Mouse (Mus musculus): ENCODE results near the gene Impdh2. TPM values are rescaled to one million over a fixed set of nuclear protein-coding genes. Genes with fewer than 3 reads are reported as not detected.

Impdh2 gene
- polyA plus RNA-seq, 1 experiment from 2014 or later: 81.6 TPM

DNA sequence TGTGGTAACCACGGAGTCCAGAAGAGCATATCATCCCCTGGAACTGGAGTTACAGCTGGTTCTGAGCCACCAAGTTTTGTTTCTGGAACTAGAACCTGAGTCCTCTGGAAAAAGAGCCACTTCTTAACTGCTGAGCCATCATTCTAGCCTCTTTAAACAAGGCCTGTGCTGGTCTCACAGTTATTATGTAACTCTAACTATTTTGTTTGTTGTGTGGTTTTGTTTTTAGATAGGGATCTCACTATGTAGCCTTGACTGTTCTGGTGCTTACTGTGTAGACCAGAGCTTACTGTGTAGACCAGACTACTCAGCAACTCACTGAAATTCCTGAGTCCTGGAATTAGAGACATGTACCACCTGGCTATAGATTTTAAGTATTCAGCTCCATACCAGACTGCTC is 13.2 kb upstream of the Impdh2 start:
- peaks cover 82% of the 10 kb centered on the region for H3K36me3 ChIP-seq
- WGBS: 88% methylated on average over 1 of the region's 1 CpGs
- no peak for ATAC-seq (replicated peaks; ENCODE audit: insufficient number of reproducible peaks, insufficient read depth, low FRiP score, low read depth)

DNA sequence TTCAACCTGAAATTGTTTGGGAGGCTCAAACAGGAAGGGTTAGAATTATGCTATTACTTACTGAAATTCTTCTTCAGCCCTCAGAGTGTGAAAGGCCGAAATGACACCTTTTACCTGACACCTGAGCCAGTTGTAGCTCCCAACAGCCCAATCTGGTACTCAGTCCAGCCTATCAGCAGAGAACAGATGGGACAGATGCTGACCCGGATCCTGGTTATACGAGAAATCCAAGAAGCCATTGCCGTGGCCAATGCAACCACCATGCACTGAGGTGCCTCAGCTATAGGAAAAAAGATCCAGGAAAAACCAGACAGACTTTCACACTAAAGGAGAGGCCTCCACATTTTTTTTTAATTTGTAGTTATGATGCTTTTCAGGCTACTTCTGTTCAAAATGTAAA is 917 bp upstream of the Impdh2 start:
- Histone ChIP-seq H3K36me3 (peaks cover 72% of the 10 kb centered on the region), H3K27me3 (no peaks in the 10 kb centered on the region), H3K27ac (no peak overlapping the region), H3K9ac (no peak overlapping the region), H3K4me1 (replicated peaks) (peaks cover 16% of the 10 kb centered on the region), H3K4me2 (no peak overlapping the region), H3K9me3 (replicated peaks) (no peaks in the 10 kb centered on the region), H3K4me3 (no peak overlapping the region)
- WGBS: 86% methylated on average over 4 of the region's 4 CpGs
- no peak for ATAC-seq (replicated peaks; ENCODE audit: insufficient number of reproducible peaks, insufficient read depth, low FRiP score, low read depth)

More for the DNA sequence above, 13.2 kb upstream of the Impdh2 start:
- H3K4me2 ChIP-seq: no peak overlapping the region
- no peaks in the 10 kb centered on the region for H3K27me3 ChIP-seq
- no peaks in the 10 kb centered on the region for H3K9me3 ChIP-seq (replicated peaks)
- no peak overlapping the region for H3K4me3 ChIP-seq
- H3K27ac ChIP-seq: no peak overlapping the region
- H3K4me1 ChIP-seq (replicated peaks): no peaks in the 10 kb centered on the region
- no peak overlapping the region for H3K9ac ChIP-seq

DNA sequence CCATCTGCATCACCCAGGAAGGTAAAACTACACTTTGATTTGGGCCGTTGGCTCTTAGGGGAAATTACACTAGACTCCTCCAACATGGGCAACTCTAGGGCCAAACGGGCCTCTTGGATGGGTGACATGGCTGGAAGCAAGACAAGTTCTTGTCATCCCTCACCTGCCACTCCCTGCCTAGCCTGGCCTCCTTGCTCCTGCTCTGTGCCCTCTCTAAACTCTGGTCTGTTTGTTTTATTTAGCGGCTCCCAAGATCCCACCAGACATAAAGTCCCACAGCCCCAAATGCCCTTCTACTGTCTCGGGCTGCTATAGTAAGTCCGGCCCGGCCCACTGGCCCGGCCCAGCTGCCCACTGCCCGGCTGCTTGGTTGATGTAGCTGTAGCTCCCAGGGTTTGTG is 3.6 kb downstream of the Impdh2 start:
- Histone ChIP-seq H3K9me3 (replicated peaks) (no peaks in the 10 kb centered on the region), H3K4me2 (no peak overlapping the region), H3K36me3 (peaks cover 49% of the 10 kb centered on the region), H3K4me3 (no peak overlapping the region), H3K27me3 (no peaks in the 10 kb centered on the region), H3K27ac (no peak overlapping the region), H3K4me1 (replicated peaks) (peaks cover 35% of the 10 kb centered on the region), H3K9ac (no peak overlapping the region)
- no peak for ATAC-seq (replicated peaks; ENCODE audit: insufficient number of reproducible peaks, insufficient read depth, low FRiP score, low read depth)
- WGBS: 87% methylated on average over 8 of the region's 8 CpGs

DNA sequence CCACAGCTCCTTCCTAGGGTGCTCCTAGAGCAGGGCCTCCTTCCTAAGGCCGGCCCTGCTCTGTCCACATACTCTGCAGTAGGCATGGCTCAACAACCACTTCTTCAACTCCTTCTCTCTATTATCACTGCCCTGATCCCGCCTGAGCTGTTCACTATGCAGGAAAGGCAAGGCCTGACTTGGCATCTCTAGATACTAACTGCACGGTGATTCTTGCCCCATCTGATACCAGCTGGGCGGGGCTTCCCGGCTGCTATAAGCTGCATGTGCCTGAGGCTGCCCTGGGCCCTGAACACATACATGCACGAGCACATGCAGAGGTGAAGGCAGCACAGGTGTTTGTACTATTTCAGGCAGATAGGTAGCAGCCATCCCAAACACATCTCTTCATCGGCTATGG is 4.0 kb downstream of the Impdh2 start:
- H3K27me3 ChIP-seq: no peaks in the 10 kb centered on the region
- H3K4me2 ChIP-seq: no peak overlapping the region
- no peak overlapping the region for H3K4me3 ChIP-seq
- no peak overlapping the region for H3K27ac ChIP-seq
- WGBS: 75% methylated on average over 7 of the region's 7 CpGs
- H3K36me3 ChIP-seq: peaks cover 44% of the 10 kb centered on the region
- no peak overlapping the region for H3K9ac ChIP-seq
- peaks cover 40% of the 10 kb centered on the region for H3K4me1 ChIP-seq (replicated peaks)
- no peaks in the 10 kb centered on the region for H3K9me3 ChIP-seq (replicated peaks)
- ATAC-seq (replicated peaks; ENCODE audit: insufficient number of reproducible peaks, insufficient read depth, low FRiP score, low read depth): no peak

DNA sequence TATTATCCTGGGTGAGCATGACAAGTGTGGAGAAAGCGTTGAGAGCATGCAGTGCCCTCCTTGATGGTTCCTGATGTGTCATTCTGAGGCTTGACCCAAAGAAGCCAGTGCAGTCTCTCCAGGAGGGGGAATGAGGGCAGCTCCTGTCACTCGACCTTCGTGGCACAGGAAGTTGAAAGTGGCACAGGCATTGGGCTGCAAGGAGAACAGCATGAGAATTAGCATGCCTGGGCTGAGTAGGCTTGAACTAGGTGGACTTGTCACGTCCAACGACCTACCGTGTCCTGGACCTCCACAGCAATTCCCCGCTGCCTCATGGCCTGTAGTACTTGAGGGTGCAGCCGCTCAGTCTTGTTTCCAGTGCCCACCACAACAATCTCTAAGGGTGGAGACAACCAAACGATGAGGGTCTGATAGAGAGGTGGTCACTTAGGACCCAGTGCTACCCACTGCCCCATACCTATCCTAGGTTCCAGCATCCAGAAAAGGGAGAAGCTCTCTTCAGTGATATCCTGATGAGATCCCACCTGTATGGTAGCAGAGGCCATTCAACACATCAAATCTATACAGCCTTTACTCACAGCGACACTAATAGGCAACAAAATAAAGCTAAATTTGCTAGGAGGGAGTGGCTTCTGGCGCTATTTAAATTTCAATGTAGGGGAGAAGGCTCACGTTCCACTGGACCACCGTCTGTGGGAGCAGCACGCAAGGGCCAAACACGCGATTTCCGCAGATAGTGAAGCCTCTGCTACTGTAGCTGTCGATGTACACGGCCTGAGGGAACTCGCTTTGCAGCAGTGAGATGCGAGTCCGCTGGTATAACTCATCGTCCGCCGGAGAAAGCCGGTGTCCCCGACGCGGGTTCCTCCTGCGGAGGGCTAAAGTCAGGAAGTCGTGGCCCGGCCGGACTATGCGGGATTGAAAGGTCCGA is 6.1 kb downstream of the Impdh2 start:
- H3K4me3 ChIP-seq: peak overlapping the region; percentile 85
- H3K27me3 ChIP-seq: no peaks in the 10 kb centered on the region
- WGBS: 11% methylated on average over 35 of the region's 35 CpGs
- H3K9ac ChIP-seq: peak overlapping the region; percentile 86
- H3K4me2 ChIP-seq: peak overlapping the region; percentile 99
- H3K4me1 ChIP-seq (replicated peaks): peaks cover 47% of the 10 kb centered on the region
- H3K9me3 ChIP-seq (replicated peaks): no peaks in the 10 kb centered on the region
- peaks cover 43% of the 10 kb centered on the region for H3K36me3 ChIP-seq
- peak overlapping the region; percentile 98 for H3K27ac ChIP-seq
- ATAC-seq (replicated peaks; ENCODE audit: insufficient number of reproducible peaks, insufficient read depth, low FRiP score, low read depth): no peak

DNA sequence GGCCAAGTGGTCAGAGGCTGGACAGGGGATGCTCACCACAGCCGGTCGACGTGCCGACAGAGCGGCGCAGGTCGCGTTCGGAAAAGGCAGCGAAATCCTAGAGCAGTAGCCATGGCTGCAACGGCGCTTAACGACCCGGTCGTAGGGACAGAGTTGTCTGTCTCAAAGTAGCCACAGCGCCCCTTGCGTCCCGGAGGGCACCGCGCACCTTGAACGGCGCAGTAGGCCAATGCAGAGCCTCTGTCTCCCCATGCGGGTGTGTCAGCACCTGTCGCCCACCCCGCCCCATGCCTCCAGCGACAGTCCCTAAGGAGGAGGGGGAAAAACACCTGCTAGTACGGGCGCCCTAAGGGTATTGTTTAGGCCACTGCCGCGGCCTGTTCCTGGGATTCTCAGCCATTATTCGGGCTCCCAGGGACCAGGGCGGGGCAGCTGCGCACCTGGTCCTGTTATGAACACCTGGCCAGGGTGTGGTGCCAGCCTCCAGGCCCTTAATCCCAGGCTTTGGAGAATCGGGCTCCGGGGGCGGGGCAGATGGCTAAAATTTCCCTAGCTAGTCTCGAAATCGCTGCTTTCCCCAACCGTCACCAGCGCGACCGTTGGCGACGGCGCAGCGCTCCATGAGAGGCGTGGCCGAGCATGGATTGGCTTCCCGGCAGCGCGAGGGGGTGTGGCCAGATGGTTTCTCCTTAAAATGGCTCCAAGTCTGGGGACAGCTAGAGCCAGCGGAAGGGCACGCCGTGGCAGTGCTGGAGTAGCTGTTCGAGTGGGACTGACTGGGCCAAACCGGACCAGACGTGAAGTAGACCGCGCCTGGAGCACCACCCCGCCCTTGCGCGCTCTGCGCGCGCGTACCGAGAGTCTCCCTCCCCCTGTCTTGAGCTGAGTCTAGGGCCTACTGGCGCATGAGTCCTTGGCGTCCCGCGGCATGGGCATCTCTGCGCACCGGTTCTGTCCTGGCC is 7.0 kb downstream of the Impdh2 start, which contains the start of gene Ndufaf3:
Gene Ndufaf3 (minus strand): TSS at position 620 of the 962 bp plus-strand sequence.
- Histone ChIP-seq H3K27ac (peak within 1 kb of the TSS; percentile 98), H3K4me2 (peak within 1 kb of the TSS; percentile 99), H3K4me1 (replicated peaks) (peaks cover 39% of the 10 kb centered on the region), H3K27me3 (no peaks in the 10 kb centered on the region), H3K36me3 (peaks cover 47% of the 10 kb centered on the region), H3K9me3 (replicated peaks) (no peaks in the 10 kb centered on the region), H3K4me3 (peak within 1 kb of the TSS; percentile 85), H3K9ac (peak within 1 kb of the TSS; percentile 86)
- peak; percentile 84 for ATAC-seq (replicated peaks; ENCODE audit: insufficient number of reproducible peaks, insufficient read depth, low FRiP score, low read depth)
- under 1% methylated on average over 73 of the region's 73 CpGs for WGBS

DNA sequence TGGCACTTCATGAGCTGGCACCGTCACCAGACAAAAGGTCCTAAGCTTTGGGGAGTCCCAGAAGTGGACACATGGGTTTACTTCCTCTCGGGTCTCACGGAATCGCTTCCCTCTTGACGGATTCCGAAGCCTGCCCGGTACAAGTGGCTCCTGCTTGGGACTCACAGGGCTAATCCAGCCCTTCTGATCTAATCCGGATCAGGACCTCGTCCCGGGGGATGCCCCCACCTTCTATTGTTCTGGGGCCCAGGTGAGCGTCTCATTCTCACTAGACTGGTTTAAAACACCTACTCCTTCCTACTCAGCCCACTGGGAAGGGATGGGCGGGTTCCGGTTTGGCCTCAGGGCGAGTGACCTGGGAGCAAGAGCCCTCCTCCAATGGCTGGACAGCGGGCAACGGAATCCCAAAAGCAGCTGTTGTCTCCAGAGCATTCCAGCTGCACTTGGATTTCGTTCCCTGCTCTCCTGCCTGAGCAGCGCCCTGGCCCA is 7.9 kb downstream of the Impdh2 start:
- H3K27me3 ChIP-seq: no peaks in the 10 kb centered on the region
- H3K4me3 ChIP-seq: peak overlapping the region; percentile 85
- peak overlapping the region; percentile 98 for H3K27ac ChIP-seq
- no peak for ATAC-seq (replicated peaks; ENCODE audit: insufficient number of reproducible peaks, insufficient read depth, low FRiP score, low read depth)
- peak overlapping the region; percentile 86 for H3K9ac ChIP-seq
- 11% methylated on average over 18 of the region's 18 CpGs for WGBS
- H3K4me1 ChIP-seq (replicated peaks): peaks cover 39% of the 10 kb centered on the region
- no peaks in the 10 kb centered on the region for H3K9me3 ChIP-seq (replicated peaks)
- H3K4me2 ChIP-seq: peak overlapping the region; percentile 99
- peaks cover 50% of the 10 kb centered on the region for H3K36me3 ChIP-seq

DNA sequence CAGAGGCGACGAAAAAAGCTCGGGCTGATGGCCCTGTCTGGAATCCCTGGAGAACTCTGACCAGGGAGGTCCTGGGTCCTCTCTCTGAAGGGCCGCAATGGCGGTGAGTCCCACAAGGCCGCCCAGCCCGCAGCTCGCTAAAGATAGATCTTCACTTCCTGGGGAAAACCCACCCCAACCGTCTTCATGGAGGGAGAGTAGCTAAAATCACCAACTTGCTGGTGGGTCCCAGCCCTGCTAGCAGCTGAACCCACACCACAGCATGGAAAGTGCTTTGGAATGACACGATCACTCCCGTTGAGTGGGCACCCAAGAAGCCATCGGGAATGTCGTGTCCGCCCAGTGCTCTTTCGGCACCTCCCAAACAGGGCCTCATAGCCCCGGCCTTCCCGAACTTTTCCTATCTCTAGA is 8.4 kb downstream of the Impdh2 start:
- no peak for ATAC-seq (replicated peaks; ENCODE audit: insufficient number of reproducible peaks, insufficient read depth, low FRiP score, low read depth)
- peak overlapping the region; percentile 98 for H3K27ac ChIP-seq
- WGBS: 66% methylated on average over 17 of the region's 17 CpGs
- peaks cover 52% of the 10 kb centered on the region for H3K36me3 ChIP-seq
- peak overlapping the region; percentile 85 for H3K4me3 ChIP-seq
- peaks cover 41% of the 10 kb centered on the region for H3K4me1 ChIP-seq (replicated peaks)
- H3K9me3 ChIP-seq (replicated peaks): no peaks in the 10 kb centered on the region
- peak overlapping the region; percentile 99 for H3K4me2 ChIP-seq
- no peaks in the 10 kb centered on the region for H3K27me3 ChIP-seq
- H3K9ac ChIP-seq: peak overlapping the region; percentile 86; the same call in 1 of the 2 replicates

DNA sequence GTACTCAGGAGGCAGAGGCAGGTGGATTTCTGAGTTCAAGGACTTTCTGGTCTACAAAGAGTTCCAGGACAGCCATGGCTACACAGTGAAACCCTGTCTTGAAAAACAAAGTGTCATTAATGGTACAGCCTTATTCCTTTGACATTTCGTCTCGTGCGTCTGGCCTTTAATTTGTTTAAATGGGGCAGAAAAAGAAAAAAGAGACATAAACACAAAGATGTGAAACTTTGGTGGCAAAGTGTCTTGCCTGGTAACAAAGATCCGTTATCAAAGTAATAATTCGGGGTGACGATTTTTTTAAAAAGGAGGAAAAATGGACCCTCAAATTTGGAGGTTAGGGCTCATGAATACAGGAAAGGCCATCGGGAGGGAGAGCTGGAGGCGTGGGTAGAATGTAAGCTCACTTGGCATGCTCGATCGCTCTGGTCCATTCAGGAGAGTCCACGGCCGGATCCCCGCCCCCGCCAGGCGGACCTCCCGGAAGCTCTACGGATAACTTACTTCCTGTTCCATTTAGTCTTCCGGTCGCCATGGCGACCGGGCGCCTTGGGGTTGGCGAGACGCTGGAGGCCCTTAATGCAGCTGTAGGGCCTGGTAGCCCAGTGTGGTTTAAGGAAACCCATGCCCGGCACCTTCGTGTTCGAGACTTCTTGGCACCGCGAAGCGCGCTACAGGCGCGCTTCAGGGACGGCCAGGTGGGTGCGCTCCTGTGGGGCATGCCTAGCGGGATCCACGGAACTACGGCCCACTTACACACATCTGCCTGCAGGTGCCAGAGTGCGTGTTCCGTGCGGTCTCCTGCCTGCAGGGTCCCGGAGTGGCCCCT is 9.5 kb downstream of the Impdh2 start, which contains the start of gene Dalrd3:
Gene Dalrd3 (plus strand): TSS at position 506 of the 826 bp plus-strand sequence.
- Histone ChIP-seq H3K36me3 (peaks cover 46% of the 10 kb centered on the region), H3K9ac (peak within 1 kb of the TSS; percentile 68), H3K4me2 (peak within 1 kb of the TSS; percentile 96), H3K4me1 (replicated peaks) (peaks cover 52% of the 10 kb centered on the region), H3K9me3 (replicated peaks) (no peaks in the 10 kb centered on the region), H3K27ac (peak within 1 kb of the TSS; percentile 67), H3K27me3 (no peaks in the 10 kb centered on the region), H3K4me3 (peak within 1 kb of the TSS; percentile 69)
- WGBS: 6% methylated on average over 42 of the region's 42 CpGs
- ATAC-seq (replicated peaks; ENCODE audit: insufficient number of reproducible peaks, insufficient read depth, low FRiP score, low read depth): peak; percentile 45

DNA sequence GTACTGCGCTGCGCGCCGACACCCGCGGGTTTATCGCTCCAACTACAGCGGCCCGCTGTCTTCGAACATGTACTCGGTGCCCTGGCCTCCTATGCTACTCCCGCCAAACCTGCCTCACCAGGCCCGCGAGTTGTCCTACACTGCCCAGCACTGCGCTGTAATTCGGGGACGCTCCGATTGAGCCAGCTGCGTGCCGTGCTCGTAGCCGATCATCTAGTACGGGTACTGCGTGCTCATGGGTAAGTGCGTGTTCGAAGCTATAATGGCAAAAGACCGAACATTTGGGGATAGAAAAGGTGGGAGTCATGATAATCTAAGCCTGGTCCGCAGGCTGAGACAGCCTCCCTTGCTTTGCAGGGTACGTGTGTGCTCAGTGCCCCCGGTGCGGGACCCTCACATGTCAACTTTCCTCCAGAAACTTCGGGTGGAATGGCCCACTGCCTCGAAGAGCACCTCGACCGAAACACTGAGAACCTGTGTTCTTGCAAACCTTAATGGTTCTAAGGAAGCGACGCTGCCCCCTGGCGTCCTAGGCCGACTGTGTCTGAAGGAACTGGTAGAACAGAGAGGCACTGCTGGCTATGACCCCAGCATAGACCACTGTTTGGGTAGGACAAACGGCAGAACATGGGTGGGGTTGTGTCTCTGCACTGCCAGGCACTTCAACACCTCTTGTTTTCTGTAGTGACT is 10.3 kb downstream of the Impdh2 start:
- 0 out of 2 replicates have a peak, but pooled peaks have one; percentile 1 for ATAC-seq (replicated peaks; ENCODE audit: insufficient number of reproducible peaks, insufficient read depth, low FRiP score, low read depth)
- 1% methylated on average over 40 of the region's 40 CpGs for WGBS
- H3K9me3 ChIP-seq (replicated peaks): no peaks in the 10 kb centered on the region
- H3K4me1 ChIP-seq (replicated peaks): peaks cover 58% of the 10 kb centered on the region
- H3K27ac ChIP-seq: peak overlapping the region; percentile 67
- peak overlapping the region; percentile 96 for H3K4me2 ChIP-seq
- H3K36me3 ChIP-seq: peaks cover 38% of the 10 kb centered on the region
- peak overlapping the region; percentile 69 for H3K4me3 ChIP-seq
- H3K27me3 ChIP-seq: no peaks in the 10 kb centered on the region
- peak overlapping the region; percentile 68 for H3K9ac ChIP-seq
